Mouse (Mus musculus): ENCODE data around the gene Chadl.
A peak's percentile ranks its signal among the peaks of the same experiment; 100 is the strongest.

DNA sequence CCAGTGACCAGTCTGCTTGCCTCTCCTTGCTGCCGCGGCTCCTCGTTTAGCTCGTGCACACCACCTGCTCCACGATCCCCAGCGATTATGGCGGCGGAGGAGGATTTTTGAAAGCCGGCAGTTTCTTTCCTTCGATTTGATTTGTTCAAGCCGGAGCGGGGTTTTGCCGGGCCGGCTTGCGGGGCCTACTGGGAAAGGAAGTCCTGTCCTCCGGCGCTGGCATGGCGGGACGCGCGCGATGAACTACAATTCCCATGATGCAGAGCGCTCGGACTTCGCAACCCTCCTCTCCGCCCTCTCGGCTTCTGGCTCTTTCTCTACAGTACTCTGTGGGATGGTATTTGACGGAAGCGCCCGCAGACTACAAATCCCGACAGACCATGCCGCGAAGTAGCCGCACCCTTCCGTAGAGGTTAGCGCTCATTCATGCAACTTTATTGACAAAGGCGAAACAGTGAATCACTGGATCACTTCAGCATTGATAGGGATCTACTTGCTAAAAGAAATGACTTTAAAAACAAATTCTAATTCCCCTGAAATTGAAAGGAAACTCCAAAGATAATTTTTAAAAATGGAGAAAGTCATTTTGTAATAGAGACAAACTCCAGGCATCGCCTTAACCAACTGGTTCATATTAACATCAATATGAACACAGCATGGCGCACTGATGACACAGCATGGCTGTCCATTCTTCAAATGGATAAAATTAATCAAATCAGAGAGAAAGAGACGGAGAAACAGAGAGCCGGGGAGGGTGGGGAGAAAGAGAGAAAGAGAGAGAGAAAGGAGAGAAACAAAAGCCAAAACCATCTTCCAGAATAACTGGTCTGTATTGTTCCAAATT, 32.9 kb upstream of the Chadl start:
- TF ChIP-seq POLR2A (IDR thresholded peaks at IDR 0.05; ENCODE audit: low read depth, low read length) (peak; percentile 79), CTCF (IDR thresholded peaks at IDR 0.05; ENCODE audit: borderline replicate concordance, insufficient read depth, low read length) (no peak)

Data from embryonic fibroblast, embryonic 13.5 days (primary cell).